Comparison of ENCODE assay signal across 14 mouse cellular contexts in genomic region chr16:38033071-38033470, GRCm38 (mm10). TPM values are rescaled to one million over a fixed set of nuclear protein-coding genes. Genes with fewer than 3 reads are reported as not detected.
DNase-seq lines count a peak whose midpoint lies in the region; ATAC-seq and TF ChIP-seq lines count a peak whose summit lies in the region.
"Had no signal": no experiment of that assay in that cellular context is flagged by ENCODE, and none has a peak within 500 bp of the region (broad histone marks: within the 10 kb centered on the region; RNA-seq: fewer than 3 reads in every experiment).

No protein-coding gene starts in this region.

- H3K4me3 ChIP-seq in heart, adult 2 months = no peak overlapping the region
- H3K4me3 ChIP-seq in lung, adult 2 months (replicated peaks; ENCODE audit: extremely low read depth, low read depth, low read length) = no peak overlapping the region
- no peak overlapping the region for H3K4me3 ChIP-seq in kidney, postnatal 0 days (replicated peaks; ENCODE audit: low read depth, low read length)
- H3K4me3 ChIP-seq: hindbrain, embryonic 13.5 days; liver, embryonic 12.5 days; neural tube, embryonic 12.5 days had no signal

- no peak overlapping the region for H3K9ac ChIP-seq in heart, adult 2 months (ENCODE audit: low read depth, low read length)
- H3K9ac ChIP-seq in kidney, postnatal 0 days (ENCODE audit: low read depth, low read length) = no peak overlapping the region
- H3K9ac ChIP-seq: hindbrain, embryonic 13.5 days; liver, embryonic 12.5 days; neural tube, embryonic 12.5 days had no signal

- ATAC-seq in kidney, postnatal 0 days (replicated peaks; ENCODE audit: low FRiP score, low read depth) = no peak
- ATAC-seq: liver, embryonic 12.5 days had no signal

- no peak for DNase-seq in heart, adult 2 months
- no peak for DNase-seq in heart, postnatal 4 days
- DNase-seq in lung, postnatal 36 days = peak; percentile 26
- no peak for DNase-seq in lung, adult 2 months
- peak; percentile 26 for DNase-seq in kidney, postnatal 0 days (ENCODE audit: low spot score)
- DNase-seq in thymus, postnatal 25 days = peak; percentile 15
- DNase-seq in left cerebral cortex, postnatal 10 days (ENCODE audit: extremely low spot score in 1 of 2, low spot score in 2 of 2) = no peak
- DNase-seq in cerebellum, adult 11-12 months = no peak
- DNase-seq: cerebellum, postnatal 36 days; gastrocnemius, postnatal 14 days; right cerebral cortex, postnatal 4 days had no signal

- no peak for TF ChIP-seq EP300 in heart, adult 2 months (IDR thresholded peaks at IDR 0.05; ENCODE audit: insufficient read depth, low read depth, low read length)

- no peaks in the 10 kb centered on the region for H3K9me3 ChIP-seq in kidney, postnatal 0 days (replicated peaks; ENCODE audit: low read length)
- H3K9me3 ChIP-seq: hindbrain, embryonic 13.5 days; liver, embryonic 12.5 days; neural tube, embryonic 12.5 days had no signal

- WGBS in heart, adult 2 months = 75% methylated on average over 5 of the region's 5 CpGs
- WGBS in lung, adult 2 months = 77% methylated on average over 5 of the region's 5 CpGs
- WGBS in kidney, postnatal 0 days = 76% methylated on average over 5 of the region's 5 CpGs

- intact Hi-C loops in heart, adult 2 months (cut with DNase I) = loop anchor here (1.0 kb wide), 1 partner anchor 164 kb away; no protein-coding TSS in a partner anchor
- intact Hi-C loops in left cerebral cortex, postnatal 10 days (cut with DNase I) = no loop called here

- TF ChIP-seq POLR2A in heart, adult 2 months (IDR thresholded peaks at IDR 0.05; ENCODE audit: insufficient read depth, low read depth, low read length) = no peak
- TF ChIP-seq POLR2A in lung, adult 2 months (IDR thresholded peaks at IDR 0.05; ENCODE audit: borderline replicate concordance, extremely low read depth, low read depth, low read length) = no peak

- peak; percentile 52 for TF ChIP-seq CTCF in heart, adult 2 months (IDR thresholded peaks at IDR 0.05)
- no peak for TF ChIP-seq CTCF in lung, adult 2 months (IDR thresholded peaks at IDR 0.05; ENCODE audit: insufficient read depth, low read length)
- peak; percentile 56 for TF ChIP-seq CTCF in kidney, postnatal 0 days (IDR thresholded peaks at IDR 0.05; ENCODE audit: low read depth)

- no peaks in the 10 kb centered on the region for H3K36me3 ChIP-seq in heart, adult 2 months (ENCODE audit: control insufficient read depth, insufficient read depth, low read length)
- no peaks in the 10 kb centered on the region for H3K36me3 ChIP-seq in kidney, postnatal 0 days (ENCODE audit: insufficient read depth, low read length)
- H3K36me3 ChIP-seq: hindbrain, embryonic 13.5 days; liver, embryonic 12.5 days; neural tube, embryonic 12.5 days had no signal

- H3K79me2 ChIP-seq in heart, adult 2 months (replicated peaks; ENCODE audit: control insufficient read depth, insufficient read depth, low read length) = no peaks in the 10 kb centered on the region

- peaks cover 1% of the 10 kb centered on the region for H3K4me1 ChIP-seq in heart, adult 2 months (ENCODE audit: control insufficient read depth, insufficient read depth, low read length)
- H3K4me1 ChIP-seq in lung, adult 2 months (ENCODE audit: control insufficient read depth, insufficient read depth, low read length) = 0 out of 2 replicates have a peak, but pooled peaks cover 3% of the 10 kb centered on the region
- H3K4me1 ChIP-seq in kidney, postnatal 0 days (replicated peaks; ENCODE audit: insufficient read depth, low read length) = no peaks in the 10 kb centered on the region
- H3K4me1 ChIP-seq: hindbrain, embryonic 13.5 days; liver, embryonic 12.5 days; neural tube, embryonic 12.5 days had no signal

- H3K27me3 ChIP-seq in heart, adult 2 months (ENCODE audit: control insufficient read depth, insufficient read depth, low read length) = no peaks in the 10 kb centered on the region
- H3K27me3 ChIP-seq in kidney, postnatal 0 days (ENCODE audit: insufficient read depth, low read length) = no peaks in the 10 kb centered on the region
- H3K27me3 ChIP-seq: hindbrain, embryonic 13.5 days; liver, embryonic 12.5 days; neural tube, embryonic 12.5 days had no signal

- no peak overlapping the region for H3K4me2 ChIP-seq in kidney, postnatal 0 days (ENCODE audit: low read length)
- H3K4me2 ChIP-seq: hindbrain, embryonic 13.5 days; liver, embryonic 12.5 days; neural tube, embryonic 12.5 days had no signal

- H3K27ac ChIP-seq in heart, adult 2 months = no peak overlapping the region
- no peak overlapping the region for H3K27ac ChIP-seq in kidney, postnatal 0 days
- H3K27ac ChIP-seq: hindbrain, embryonic 13.5 days; liver, embryonic 12.5 days; neural tube, embryonic 12.5 days had no signal

RNA-seq across cellular contexts. Expression of gene Gsk3b, which starts 55.7 kb away (rescaled TPM):
- 10 to 100 TPM; 48.8 to 58.3 TPM for total RNA-seq in heart, adult 2 months (2021)
- polyA plus RNA-seq in heart, adult 2 months (2012; rRNA removed) = 9.9 and 21.6 TPM in 2 replicates
- 10 to 100 TPM; 74.5 to 76.9 TPM for total RNA-seq in heart, postnatal 4 days (2021)
- polyA plus RNA-seq in lung, adult 2 months (2012; rRNA removed) = 18.6 and 20.8 TPM in 2 replicates
- polyA plus RNA-seq in kidney, postnatal 0 days (2015; fragmentation: Nextera tagmentation; extraction: Ambion mirVana) = 43.8 and 48.7 TPM in 2 replicates
- 100 to 1,000 TPM; 254 to 256 TPM for total RNA-seq in left cerebral cortex, postnatal 10 days (2021)

Comparison
In these comparisons a context has a peak if more than half of its experiments do, and no peak if none do; other contexts are left out.
1. DNase-seq: peak in lung, postnatal 36 days (single experiment), kidney, postnatal 0 days (single experiment) and thymus, postnatal 25 days (single experiment); none in heart, adult 2 months (0 of 2), heart, postnatal 4 days (single experiment), lung, adult 2 months (single experiment), left cerebral cortex, postnatal 10 days (0 of 2) and cerebellum, adult 11-12 months (single experiment).